Mouse (Mus musculus) right cerebral cortex, postnatal 25 days (tissue): ENCODE measurements around the gene Tanc1.
"Not testable (repeated sequence)": the region's sequence is repeated elsewhere in the genome, so short reads cannot be mapped to it uniquely, and the experiment has no call there.

ENCODE experiments used
- DNase-seq: peaks from one replicate; pipeline ENCODE4 v3.0.0; 2022

Tanc1 gene

GRCm38 (mm10) chr2:59611831-59612732 is at the start of gene Tanc1:
Tanc1 (plus strand) TSS chr2:59612042.
- peak; percentile 81 for DNase-seq

DNA sequence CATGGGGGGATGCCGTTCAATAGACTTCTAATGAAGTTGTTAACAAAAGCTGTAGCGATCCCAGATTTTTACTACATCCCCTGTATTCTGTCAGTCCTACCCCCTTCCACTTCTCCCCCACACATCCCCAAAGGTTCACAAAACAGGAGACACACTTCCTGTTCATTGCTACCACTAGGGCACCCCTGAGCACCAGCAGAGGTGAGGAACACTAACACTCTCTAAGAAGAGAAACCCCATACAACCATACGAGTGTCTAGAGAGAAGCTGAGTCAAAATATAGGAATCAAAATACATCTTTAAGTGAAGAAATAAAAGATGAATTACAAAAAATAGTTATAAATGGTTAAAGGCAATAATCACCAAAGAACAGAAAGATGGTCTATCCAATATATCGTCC is 49.6 kb upstream of the Tanc1 start:
- DNase-seq = no peak

DNA sequence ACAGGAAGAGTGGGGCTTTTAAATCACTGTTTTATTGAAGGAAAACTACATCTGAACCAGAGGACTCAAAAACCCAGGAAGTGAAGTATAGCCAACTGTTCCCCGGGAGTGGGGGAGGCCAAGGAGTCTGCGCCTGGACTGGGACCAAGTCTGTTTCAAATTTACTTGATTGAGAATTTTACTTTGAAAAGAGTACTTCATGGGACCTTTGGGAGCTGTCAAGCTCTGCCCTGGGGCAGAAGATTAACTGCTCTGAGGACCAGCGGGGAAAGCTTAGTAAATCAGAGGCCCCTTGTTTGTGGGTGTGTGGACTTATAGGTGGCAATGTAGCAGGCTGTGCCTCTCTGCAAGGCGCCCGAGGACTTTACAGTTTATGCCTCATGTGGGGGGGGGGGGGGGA is 49.1 kb upstream of the Tanc1 start:
- DNase-seq = no peak

DNA sequence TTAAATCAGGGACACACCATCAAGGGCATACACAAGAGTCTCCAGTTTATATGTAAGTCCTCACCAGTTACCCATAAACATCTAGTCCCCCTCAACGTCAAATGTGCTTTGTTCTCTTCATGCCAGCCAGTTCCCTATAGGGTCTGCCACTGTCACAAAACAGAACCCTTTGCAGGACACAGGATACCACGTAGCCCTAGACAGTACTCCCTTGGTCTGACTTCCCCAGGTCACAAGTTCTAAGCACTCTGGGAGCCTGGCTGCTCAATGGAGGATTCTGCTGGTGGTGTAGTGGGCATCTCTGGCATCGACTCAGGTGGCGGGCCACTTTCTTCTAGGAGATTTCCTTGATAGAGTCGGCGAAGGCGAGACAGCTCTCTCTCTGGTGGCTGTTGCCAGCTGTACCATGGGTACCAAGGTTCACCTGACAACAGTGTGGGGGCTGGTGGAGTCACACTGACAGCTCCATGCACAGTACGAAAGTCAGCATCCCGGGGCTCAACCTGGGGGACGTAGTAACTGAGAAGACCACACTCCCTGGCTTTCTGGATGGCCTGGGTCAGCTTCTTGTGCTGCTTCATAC is 47.7 kb upstream of the Tanc1 start:
- not testable (repeated sequence) for DNase-seq

- DNase-seq = no peak
Observed at GRCm38 (mm10) chr2:59564947-59565346, 46.9 kb upstream of the Tanc1 start.

GRCm38 (mm10) chr2:59580939-59581338 is 30.9 kb upstream of the Tanc1 start:
- no peak for DNase-seq

- no peak for DNase-seq
Observed at GRCm38 (mm10) chr2:59583961-59584360, 27.9 kb upstream of the Tanc1 start.

DNA sequence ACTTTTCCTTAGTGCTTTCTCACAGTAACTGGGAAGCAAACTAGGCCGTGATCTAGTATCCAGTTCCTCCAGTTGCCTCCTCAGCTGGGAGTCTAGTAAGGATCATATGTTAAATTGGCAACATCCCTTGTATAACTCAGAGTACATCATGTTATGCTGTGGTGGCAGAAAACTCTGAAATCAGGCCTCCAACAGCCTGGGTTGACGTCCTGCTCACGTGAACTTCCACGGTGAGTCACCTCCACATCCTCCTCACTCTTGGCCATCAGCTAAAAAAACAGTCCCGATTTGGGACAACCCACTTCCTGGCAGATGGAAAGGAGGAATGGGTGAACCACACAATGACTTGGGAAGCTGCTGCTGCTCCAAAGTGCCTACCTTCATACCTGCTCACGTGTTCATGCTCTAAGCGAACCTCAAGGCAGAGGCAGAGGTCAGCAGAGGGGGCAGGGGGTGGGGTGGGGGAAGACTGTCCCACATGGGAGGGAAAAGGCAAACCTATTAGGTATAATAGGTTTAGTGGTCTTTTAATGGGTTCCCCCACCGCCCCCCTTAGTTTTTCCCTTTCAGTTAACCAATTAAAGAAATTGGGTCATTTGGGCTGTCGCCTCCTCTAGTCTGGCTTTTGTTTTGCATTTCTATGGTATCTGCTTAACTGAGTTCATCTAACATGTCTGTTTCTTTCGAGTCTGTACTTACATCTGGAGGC is 24.3 kb upstream of the Tanc1 start:
- DNase-seq = peak; percentile 21

DNA sequence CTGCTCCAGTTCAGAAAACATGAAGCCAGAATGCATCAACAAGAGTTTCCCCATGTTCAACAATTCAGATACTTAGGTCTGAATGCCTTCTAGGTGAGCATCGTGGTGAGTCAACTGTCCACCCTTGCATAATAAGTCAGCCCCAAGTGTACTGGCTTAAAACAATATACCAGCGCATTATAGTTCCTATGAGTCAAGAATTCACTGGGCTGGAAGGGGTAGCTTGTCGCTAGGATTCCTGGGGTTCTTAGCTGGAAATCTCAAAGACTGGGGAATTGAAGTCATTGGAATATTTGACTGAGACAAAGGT is 23.8 kb upstream of the Tanc1 start:
- DNase-seq = no peak

- no peak for DNase-seq
Observed at GRCm38 (mm10) chr2:59593341-59593902, 18.4 kb upstream of the Tanc1 start.

GRCm38 (mm10) chr2:59594095-59594494 is 17.7 kb upstream of the Tanc1 start:
- DNase-seq = no peak

- DNase-seq = no peak
Observed at GRCm38 (mm10) chr2:59596545-59596944, 15.3 kb upstream of the Tanc1 start.

- DNase-seq = no peak
Observed at GRCm38 (mm10) chr2:59598286-59598685, 13.6 kb upstream of the Tanc1 start.

DNA sequence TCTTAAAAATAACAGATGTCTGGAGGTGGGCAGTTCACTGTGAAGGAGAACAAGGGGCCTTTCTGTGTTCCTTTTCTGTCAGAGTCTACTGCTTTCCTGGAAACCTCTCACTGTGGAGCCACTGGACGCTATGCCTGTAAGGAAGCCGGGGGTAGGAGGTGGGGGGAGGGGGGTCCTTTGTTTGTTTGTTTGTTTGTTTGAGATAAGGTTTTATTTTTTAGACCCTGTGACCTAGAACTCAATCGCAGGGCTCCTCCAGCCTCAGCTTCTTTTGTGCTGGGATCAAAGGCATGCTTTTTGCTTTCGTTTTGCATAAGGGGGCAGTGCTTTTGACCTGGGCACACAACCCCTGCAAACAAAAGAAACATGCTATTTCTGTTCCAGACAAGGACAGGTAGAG is 12.9 kb upstream of the Tanc1 start:
- no peak for DNase-seq

- no peak for DNase-seq
Observed at GRCm38 (mm10) chr2:59599338-59600111, 12.3 kb upstream of the Tanc1 start.

DNA sequence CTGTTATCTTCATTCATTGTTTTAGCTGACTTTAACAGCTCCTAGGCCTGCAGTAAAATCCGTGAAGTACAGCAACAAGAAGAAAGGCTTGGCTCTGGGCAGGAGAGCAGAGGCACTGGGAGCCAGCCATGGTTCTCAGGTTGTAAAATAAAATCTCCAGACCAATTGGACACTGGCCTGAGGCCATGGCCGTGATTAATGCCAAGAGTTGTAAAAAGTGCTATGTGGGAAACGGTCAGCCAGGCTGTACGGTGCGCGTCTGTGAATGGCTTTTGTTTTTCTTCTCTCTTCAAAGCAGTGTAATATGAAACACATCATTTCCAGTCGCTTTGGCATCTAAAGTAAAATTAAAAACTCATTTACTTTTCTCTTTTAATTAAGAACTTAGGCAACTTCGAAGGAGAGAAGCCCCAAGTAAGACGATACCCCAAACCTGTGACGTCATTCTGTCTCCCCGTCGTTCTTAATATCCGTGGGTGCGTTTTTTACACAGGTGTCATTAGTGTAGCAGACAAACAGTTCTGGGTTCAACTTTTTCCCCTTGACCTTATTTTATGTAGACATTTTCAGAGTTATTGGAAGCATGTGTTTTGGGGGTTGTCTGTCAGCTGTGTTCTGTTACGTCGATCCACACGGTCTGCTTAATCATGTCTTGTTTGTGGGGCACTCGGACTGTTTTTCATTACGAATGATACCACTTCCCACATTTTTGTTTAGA is 11.6 kb upstream of the Tanc1 start:
- DNase-seq = no peak

DNA sequence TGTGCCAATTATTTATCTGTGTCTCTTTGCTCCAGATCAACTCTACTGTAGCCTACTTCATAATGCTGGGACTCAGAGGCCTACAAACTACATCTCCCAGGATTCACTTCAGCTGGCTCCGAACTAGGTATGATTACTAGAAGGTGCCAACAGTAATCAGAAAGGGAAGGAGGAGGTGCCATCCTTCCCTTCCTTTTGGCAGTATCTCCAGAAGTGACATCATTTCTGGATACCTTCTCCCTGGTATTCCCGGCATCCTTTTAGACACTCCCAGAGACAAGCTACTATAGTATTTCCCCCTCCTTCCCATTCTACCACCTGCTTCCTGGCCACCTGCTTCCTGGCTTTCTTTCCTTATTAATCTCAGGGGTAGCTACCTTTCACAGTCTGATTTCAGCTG is 10.9 kb upstream of the Tanc1 start:
- no peak for DNase-seq

DNA sequence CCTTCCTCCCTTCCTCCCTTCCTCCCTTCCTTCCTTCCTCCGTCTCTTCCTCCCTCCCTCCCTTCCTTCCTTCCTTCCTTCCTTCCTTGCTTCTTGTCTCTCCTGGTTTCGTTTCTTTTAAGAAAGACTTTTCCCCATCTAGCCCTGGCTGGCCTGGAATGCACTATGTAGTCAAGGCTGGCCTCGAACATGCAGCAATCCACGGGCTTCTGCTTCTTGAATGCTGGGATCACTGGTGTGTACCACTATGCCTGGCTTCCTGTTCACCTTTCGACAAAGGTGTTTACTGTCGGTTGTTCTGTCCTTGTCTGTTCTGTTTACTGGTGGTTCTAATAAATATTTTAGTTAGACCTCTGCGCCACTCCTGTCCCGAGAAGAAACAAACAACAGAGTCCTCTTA is 10.4 kb upstream of the Tanc1 start:
- no peak for DNase-seq

- no peak for DNase-seq
Observed at GRCm38 (mm10) chr2:59608958-59609357, 2.9 kb upstream of the Tanc1 start.

- DNase-seq = no peak
Observed at GRCm38 (mm10) chr2:59611216-59611810, 529 bp upstream of the Tanc1 start.

GRCm38 (mm10) chr2:59612733-59613473 is 1.1 kb downstream of the Tanc1 start:
- peak; percentile 38 for DNase-seq
